Mouse (Mus musculus): ENCODE results near the gene Slc36a3. TPM values are rescaled to one million over a fixed set of nuclear protein-coding genes. Genes with fewer than 3 reads are reported as not detected.
"Not testable (repeated sequence)": the region's sequence is repeated elsewhere in the genome, so short reads cannot be mapped to it uniquely, and the experiment has no call there.

Slc36a3 gene
- total RNA-seq, 1 experiment from 2014 or later, result not detected

DNA sequence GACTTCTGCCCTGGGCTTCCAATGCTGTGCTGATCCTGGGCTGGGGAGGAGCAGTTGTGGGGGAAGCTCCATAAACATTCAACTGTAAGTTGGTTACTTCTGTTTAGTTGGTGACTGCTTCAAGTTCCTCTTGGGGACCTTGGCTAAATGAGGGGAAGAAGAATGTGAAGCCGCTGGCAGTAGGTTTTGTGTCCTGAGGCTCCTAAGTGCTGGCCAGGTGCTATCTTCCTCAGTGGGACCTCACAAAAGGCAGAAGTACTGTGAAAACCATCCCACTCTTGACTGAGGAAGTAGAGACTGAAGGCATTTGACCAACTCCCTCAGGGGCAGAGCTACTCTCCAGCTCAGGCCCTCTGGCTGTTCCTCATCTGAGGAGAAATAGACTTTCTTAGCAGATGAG lies 44.9 kb downstream of the Slc36a3 start:
- no peak for DNase-seq

DNA sequence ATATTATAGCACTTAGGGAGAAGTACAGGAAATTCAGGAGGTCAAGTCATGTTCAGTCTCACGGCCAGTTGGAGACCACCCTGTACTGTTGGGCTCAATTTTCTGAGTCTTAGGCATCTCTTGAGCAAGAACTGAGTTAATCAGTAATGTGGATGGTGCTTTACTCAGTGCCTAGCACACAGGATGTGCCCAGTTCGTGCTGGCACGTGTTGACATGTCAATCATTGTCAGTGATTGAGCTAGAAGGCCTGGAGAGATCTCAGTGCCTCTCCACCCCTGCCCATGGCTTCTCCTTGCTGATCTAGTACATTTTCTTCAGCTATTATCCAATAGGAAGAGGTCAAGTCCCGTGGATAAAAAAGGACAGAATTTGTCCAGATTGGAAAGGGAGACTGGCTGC lies 46.1 kb downstream of the Slc36a3 start:
- DNase-seq, result no peak

DNA sequence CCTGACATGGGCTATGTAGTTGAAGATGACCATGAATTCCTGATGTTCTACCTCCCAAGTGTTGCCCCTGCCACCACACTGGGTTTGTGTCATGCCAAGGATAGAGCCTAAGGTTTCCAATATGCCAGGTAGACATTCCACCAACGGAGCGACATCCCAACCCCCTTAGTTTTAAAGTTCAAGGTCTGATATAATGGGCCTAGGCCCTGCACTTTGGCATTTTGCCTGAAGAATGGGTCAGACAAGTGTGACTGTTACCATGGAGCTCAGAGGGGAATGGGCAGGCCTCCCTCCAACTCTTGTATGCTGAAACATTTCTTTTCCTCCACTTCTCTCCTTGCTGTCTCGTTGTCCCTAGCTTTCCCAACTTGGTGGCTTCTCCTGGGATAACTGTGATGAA lies 48.3 kb downstream of the Slc36a3 start:
- peak; percentile 43 for DNase-seq

DNA sequence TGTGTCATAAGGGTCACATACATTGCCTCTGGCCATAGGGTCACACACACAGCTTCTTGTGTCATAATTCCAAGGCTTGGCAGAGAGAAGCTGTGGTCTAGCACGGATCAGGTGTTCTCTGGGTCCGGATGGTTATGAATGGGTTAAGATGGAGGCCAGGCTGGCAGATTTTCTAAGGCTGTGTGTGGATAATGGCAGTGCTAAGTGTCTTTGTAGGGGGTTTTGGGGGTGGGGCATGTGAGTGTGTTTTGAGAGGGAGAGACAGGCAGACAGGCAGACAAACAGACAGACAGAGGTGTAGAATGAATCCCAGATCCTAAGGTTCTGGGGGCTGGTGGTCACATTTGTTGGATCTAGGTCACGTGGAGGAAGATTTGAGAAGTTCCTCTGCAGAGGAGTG lies 49.5 kb downstream of the Slc36a3 start:
- no peak for DNase-seq

DNA sequence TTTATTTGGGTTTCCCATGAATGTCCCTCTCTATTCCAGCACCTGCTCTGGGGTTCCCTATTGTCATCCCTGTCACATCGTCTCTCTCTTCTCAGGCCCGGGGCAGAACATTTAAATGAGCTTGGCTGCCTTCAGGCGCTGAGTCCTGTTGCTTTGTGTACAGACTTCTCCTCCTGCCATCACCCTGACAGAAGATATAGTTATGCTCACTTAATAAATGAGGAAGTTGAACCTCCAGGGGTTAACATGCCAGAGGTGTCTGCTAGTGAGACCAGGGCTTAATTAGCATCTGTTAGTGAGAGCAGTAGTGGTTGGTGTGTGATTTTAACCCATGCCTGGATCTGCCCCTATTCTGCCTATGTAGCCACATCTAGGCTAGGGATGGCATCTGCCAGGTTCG lies 51.6 kb downstream of the Slc36a3 start:
- no peak for DNase-seq

DNA sequence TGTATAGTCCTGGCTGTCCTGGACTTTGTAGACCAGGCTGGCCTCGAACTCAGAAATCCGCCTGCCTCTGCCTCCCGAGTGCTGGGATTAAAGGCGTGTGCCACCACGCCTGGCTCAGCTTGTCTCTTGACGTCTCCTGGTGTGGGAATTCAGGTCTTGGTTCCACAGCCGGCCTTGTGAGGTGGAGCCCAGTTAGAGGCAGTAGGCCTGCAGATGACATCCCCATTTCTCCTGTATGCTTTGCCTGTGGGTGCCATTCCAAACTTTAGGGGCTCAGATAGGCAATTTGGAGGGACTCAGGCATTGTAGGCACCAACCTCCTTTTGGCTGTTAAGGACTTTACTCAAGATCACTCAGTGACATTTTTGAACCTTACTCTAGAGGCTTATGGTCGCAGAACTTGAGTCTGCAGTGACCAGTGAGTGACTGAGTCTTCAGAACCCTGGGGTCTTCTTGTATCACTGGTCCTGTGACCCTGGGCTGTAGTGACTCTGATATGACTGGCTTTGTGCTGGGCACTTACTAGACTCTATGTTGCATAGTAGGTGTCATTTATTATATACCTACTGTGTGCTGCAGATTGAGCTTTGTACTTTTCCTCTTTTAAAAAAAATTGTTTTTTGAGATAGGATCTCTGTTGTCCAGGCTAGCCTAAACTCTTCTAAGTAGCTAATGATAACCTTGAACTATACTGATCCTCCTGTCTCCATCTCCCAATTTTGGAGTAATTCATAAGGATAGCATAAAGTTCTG lies 52.3 kb downstream of the Slc36a3 start:
- no peak for DNase-seq

DNA sequence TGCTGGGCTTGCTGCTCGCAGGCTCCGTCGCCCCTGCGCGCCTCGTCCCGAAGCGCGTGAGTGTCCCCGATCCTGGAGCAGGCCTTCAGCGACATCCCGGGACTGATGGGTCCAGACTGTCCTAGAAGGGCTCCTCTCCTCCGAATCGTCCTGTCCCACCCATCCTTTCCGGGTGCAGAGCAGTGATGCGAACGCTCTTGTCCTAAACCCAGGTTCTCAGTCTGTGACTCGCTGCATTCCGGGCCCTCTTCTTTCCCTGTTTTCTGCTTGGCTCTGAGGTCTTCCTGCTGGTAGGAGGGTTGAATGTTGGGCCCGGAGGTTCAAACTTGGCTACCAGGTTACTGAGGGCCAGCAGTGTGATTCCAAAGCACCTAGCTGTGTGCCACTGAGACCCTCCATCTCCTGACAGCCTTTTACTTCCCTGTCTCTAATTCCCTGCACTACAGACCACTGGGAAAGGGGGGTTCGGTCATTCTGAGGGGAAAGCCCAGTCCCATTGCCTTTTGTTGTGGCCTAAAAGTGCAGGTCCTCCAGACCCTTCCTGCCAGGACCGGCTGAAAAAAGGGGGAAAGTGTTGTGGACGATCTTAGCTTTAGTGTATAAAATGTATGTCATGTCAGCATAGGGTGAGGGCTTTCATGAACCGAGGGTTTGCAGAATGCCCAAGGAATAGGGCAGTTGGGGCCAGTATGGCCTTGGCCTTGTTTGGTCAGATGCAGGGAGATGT lies 53.2 kb downstream of the Slc36a3 start:
- DNase-seq, result no peak

DNA sequence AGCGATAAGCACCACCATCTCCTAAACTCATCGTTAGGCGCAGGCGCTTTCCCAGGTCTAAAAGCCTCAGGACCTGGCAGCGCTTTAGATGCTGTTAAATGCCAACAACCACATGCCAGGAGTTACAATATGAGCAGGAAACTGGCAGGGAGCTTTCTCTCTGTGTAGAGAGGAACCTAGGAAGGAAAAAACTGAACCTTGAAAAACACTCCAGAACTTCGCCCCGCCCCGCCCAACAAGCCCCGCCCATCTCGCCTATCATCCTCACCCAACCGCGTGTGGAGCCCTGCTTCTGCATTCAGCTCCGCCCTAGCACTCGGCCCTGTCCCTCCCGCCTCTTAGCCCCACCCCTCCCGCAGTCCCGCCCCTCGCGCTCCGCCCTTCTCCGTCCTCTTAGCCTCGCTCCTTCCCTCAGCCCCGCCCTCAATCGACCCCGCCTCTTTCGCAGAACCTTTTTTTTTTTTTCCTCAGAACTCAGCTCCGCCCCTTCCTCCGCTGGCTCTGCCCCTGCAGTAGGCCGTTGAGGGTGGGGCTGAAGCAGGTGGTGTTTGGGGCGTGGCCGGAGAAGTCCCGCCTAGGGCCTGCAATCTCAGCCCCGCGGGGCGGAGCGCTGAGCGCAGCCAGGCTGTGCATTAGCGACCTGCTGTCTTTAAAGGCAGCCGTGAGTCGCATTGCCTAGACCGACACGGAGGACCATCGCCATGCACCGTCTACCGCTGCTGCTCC lies 53.9 kb downstream of the Slc36a3 start, which contains the start of gene Gm2a:
Gene Gm2a (plus strand): TSS at position 653 of the 726 bp plus-strand sequence.
- peak; percentile 93 for DNase-seq

DNA sequence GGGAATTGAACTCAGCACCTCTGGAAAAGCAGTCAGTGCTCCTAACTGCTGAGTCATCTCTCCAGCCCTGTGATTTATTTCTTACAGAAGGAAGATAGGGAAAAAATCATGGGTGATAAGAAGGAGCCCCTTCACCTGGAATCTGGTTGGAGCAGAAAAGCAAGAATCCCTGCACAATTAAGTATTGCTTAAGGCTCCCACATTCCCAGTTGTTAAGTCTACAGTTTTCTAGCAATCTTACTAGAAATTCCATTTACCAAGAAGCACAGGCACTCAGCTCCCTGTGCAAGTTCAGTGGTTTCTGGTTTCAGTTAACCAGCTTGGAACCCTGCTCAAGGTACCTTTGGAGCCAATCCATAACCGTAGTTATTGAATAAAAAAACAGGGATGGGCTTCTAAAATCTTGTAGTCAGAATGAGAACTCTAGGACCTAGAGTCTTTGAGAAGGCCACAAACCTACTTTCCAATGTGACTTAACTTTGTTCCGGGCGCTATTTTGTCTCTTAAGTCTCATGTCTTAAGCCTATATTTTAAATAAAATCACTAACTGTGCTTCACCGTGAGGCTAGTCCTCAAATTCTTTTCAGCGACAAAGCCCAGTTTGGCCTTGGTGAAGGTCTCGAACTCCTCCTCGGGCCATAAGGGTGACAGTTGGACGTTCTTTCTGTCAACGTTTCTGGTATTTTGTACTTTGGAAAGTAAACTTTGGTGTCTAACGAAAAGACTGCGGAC lies 54.6 kb downstream of the Slc36a3 start:
- DNase-seq, result no peak

DNA sequence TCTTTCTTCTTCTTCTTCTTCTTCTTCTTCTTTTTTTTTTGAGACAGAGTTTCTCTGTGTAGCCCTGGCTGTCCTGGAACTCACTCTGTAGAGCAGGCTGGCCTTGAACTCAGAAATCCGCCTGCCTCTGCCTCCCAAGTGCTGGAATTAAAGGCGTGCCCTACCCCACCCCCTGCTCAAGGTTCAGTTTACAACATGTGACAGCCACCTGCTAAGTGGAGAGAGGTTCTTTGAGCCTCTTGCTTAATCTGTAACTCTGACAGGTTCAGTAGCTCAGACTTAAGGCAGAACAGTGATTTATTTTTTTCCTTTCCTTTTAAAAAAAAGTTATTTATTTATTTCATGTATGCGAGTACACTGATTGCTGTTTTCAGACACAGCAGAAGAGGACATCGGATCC lies 55.2 kb downstream of the Slc36a3 start:
- DNase-seq, result not testable (repeated sequence)

DNA sequence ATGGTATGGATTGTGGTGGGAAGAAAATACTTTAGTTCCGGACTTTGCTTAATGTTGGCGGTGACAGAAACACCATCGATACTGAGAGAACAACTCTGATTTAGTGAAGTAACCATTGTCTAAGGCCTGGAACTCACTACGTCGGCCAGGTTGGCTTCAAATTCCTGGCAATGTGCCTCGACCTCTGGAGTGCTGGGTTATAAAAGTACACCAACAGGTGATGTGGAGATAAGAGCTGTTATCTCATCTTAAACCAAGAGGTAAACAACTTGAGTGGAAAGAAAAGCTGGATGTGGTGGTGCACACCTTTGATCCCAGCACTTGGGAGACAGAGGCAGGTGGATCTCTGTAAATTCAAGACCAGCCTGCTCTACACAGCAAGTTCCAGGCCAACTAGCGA lies 58.4 kb downstream of the Slc36a3 start:
- no peak for DNase-seq

DNA sequence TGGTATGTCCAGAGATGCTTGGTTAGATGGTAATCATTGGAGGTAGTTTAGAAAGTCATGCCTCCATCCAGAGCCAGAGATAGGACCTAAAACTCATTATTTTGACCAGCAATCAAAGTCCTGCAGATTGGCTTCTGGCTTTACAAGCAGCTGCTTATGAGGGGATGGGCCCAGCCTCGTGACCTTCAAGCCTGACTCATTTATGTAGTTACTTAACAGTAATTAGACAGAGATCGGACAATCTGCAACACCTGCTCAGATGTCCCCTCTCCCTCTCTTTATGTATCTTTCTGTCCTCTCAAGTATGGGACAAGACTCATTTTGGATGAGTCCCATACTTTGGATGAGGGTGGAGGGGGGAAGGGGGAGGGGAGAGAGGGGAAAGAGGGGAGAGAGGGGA lies 61.6 kb downstream of the Slc36a3 start:
- DNase-seq, result no peak

DNA sequence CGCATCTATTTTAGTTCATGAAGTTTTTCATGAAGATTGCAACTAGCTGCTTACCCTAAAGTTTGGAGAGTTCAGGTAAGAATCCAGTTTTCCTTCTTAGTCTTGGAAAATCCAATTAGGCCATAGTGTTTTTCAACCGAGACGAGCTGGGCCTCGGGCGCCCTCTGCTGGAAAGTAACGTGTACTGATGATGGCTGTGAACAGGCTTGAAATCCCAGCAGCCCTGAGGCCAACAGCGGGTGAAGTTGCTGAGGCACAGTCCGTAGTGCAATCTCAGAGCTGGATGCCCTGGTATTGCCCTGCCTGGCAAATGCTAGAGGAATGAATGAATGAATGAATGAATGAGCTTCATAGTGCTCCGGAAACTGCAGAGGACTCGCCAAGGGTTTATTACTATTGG lies 64.5 kb downstream of the Slc36a3 start:
- peak; percentile 75 for DNase-seq

DNA sequence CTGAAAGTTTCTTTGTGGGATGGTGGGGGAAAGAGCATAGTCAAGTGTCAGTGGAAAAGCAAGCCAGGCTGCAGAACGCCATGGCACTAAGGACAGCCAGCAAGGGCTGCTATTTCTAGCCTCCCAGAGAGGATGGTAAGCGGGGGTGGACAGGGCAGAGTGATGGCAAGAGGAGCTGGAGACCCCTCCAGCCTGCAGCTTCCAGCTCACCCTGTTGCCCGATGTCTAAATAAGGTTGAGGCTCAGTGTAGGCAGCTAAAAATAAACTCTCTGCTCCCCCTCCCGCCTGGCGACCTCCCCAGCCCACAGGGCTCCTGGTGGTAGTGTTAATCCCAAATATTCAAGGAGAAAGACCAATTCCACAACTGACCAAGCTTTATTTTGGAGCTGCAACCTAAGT lies 66.1 kb downstream of the Slc36a3 start:
- no peak for DNase-seq

DNA sequence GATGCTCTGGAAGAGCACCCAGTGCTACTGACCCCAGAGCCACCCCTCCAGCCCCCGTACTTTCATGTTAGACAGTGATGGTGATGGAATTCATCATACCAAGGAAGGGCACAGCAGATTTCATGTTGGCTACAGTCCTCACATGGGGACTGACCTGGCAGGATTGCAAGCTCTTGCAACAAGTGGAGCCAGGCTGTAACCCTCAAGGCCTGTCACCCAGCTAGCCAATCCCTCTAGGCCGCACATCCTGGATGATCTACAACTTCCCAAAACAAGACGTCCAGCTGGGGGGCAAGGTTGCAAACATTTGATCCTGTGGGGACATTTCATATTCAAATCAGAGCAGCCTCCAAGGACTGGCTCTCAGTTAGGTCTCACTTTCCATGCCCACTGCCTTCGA lies 66.9 kb downstream of the Slc36a3 start:
- peak; percentile 42 for DNase-seq

DNA sequence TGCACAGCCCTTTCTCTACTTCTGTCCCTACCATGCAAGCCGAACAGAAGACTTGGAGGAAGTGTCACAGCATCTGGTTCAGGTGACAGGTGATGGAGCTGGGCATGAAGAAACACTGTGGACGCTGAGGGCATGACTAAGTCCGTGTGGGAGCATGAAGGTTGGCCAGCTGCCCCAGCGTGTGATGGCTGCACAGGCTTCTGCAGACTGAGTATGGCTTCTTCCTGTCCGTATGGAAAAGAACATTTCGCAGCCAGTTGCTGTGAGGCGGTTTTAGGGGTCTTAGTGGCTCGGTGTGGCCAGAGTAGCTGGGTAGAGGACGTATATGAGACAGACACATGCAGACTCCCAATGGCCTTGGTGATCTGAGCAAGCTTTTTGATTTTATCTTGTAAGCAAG lies 70.3 kb downstream of the Slc36a3 start:
- DNase-seq, result peak; percentile 43

DNA sequence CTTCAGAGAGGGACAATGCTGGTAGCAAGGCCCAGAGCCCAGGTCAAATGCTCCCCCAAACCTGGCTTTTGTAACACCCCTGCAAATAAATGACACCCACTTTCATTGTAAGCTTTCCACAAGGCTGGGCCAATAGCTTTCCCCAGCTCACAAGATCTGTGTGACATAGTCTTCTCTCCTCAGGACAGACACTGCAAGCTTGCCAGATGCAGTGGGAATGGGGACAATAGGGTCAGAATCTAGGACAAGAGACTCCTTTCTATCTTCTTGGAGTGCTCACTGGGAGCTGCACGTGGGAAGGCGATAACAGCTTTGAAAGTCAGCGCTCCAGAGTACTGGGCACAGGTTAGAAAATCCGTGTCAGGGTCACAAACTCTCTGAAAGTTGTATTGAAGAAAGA lies 72.3 kb downstream of the Slc36a3 start:
- no peak for DNase-seq

DNA sequence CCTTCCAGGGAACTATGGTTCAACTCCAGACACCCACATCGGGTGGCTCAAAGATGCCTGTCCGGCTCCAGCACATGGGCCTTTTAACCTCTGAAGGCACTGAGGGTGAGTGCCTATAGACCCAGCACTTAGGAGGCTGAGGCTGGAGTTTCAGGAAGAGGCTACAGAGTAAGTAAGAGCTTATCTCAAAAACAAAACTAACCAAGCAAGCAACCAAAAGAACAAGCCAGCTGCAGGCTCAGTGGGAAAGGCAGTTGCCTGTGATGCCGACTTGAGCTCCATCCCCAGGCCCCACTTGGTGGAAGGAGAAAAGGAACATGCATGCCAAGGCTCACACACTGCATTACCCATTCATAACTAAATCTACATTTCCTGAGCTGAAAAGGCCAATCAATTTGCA lies 73.0 kb downstream of the Slc36a3 start:
- no peak for DNase-seq

DNA sequence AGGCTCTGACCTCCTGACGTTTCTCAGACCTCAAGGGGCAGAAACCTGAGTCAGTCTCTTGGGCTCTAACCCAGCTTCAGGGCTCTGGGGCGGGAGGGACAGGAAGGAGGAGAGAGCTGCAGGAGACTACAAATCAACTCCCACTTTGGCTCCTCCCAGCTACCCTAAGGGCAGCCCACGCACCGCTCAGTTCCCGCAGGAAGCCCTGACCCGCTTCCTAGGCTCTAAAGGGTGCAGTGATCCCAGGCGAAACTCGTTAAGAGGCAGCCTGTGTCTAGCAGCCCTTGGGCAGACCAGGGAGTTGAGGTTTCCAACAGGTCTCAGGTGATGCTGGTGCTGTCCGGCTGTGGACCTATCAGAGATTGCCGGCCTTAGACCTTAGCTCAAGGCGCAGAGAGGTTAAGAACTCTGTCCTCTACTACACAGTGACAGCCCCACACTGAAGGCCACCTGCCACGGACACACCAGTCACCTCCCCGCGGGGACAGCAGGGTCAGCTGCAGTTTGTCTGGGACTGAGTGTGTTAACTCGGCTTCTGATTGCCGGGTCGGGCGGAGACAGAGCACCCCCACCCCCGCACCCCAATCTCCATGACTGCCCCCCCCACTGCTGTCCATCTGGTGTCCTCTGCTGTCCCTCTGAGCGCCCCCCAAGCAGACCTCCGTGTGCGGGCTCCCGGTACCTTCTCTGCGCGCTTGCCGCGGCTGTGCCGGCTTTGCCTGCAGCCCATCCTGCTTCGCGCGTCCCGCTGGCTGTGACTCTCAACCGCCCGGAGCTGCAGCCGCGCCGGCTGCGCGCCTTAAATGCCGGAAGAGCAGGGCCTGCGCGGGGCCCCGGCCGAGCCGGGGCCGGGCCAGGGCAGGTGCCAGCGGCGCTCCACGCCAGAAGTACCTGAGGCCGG lies 73.9 kb downstream of the Slc36a3 start, which contains the start of gene Ccdc69:
Gene Ccdc69 (minus strand): TSS at position 801 of the 901 bp plus-strand sequence.
- DNase-seq, result peak; percentile 70

DNA sequence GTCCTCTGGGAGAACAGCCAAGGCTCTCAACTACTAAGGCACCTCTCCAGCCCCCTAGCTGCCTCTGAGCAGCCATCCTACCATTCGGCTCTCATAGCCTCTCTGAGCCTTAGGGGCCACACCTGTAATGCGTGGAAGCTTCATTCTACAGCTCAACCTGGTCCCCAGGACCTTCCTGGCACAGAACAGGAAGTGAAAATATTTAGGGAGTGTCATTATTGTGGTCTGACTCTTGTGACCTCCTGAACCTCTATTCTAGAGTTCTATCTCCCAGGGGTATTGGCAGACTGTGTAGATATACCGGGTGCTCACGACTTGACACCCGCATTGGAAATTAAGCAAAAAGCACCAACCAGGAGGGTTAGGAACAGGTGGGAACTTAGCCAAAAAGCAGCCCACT lies 75.3 kb downstream of the Slc36a3 start:
- no peak for DNase-seq

DNA sequence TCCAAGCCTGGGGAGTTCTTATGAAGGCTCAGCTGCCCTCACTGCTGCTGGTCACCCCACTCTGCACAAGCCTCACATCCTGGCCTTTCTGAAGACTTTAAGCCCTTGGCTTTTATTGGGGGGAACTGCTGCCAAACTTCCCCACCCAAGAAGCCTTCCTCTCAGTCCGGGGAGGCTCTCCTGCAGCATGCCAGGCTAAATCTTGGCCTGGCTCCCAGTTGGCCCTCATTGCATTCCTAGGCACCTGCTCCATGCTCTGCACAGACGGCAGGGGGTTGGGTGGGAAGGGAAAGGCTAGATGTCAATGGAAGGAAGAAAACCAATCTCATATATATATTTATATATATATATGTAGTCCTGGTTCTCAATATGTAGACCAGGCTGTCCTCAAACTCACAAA lies 75.9 kb downstream of the Slc36a3 start:
- peak; percentile 49 for DNase-seq

Measured in adrenal gland, postnatal 25 days (tissue).